Mouse (Mus musculus) heart, postnatal 0 days (tissue): ENCODE data around the gene Gimap9.

Experiments used
- CTCF ChIP-seq: IDR thresholded peaks from 2 replicates; pipeline ENCODE4 v1.5.1; 2016; ENCODE audit warnings: antibody characterized with exemption, control low read depth, low read depth
- EP300 ChIP-seq: IDR thresholded peaks from 2 replicates; pipeline ENCODE4 v1.6.1; 2016; ENCODE audit warnings: antibody characterized with exemption, low read depth

GRCm38 (mm10) chr6:48628377-48628776, 47.6 kb upstream of the Gimap9 start:
- TF ChIP-seq CTCF (no peak), EP300 (no peak)
